8 mouse cellular contexts compared by ENCODE assay signal in genomic region chrX:7790309-7790708, GRCm38 (mm10). TPM values are rescaled to one million over a fixed set of nuclear protein-coding genes. Genes with fewer than 3 reads are reported as not detected.
A peak's percentile ranks its signal among the peaks of the same experiment; 100 is the strongest.
DNase-seq lines count a peak whose midpoint lies in the region; ATAC-seq and TF ChIP-seq lines count a peak whose summit lies in the region.

No protein-coding gene starts in this region.

- peak overlapping the region; percentile 55 for H3K4me3 ChIP-seq in heart, embryonic 11.5 days (ENCODE audit: low read depth, low read length)
- H3K4me3 ChIP-seq in erythroblast, embryonic 14.5 days (replicated peaks): peak overlapping the region; percentile 89
- peak overlapping the region; percentile 76 to 97 for H3K4me3 ChIP-seq in liver, embryonic 14.5 days (ENCODE audit: insufficient read depth in 1 of 2, low read depth in 2 of 2, low read length in 2 of 2)

- 26% methylated on average over 5 of the region's 5 CpGs for WGBS in heart, embryonic 11.5 days (ENCODE audit: insufficient replicate concordance)
- 13% methylated on average over 5 of the region's 5 CpGs for WGBS in liver, embryonic 14.5 days (ENCODE audit: insufficient replicate concordance)

- no peaks in the 10 kb centered on the region for H3K4me1 ChIP-seq in heart, embryonic 11.5 days (ENCODE audit: control insufficient read depth, insufficient read depth, low read length)
- H3K4me1 ChIP-seq in erythroblast, embryonic 14.5 days (ENCODE audit: control insufficient read depth): peaks cover 23% of the 10 kb centered on the region
- H3K4me1 ChIP-seq in liver, embryonic 14.5 days (replicated peaks; ENCODE audit: control insufficient read depth in 2 of 2, insufficient read depth in 2 of 2, low read length in 1 of 2): no peaks in the 10 kb centered on the region; a peak in 1 of 4 replicates

- intact Hi-C loops in heart, postnatal 10 days (cut with DNase I): loop anchor here (5.0 kb wide), 1 partner anchor 38 kb away; the partner anchor contains the start of gene Ccdc120

- no peak for TF ChIP-seq EP300 in liver, embryonic 14.5 days (IDR thresholded peaks at IDR 0.05; ENCODE audit: low read depth)

- H3K4me2 ChIP-seq in heart, embryonic 11.5 days: peak overlapping the region; percentile 67
- H3K4me2 ChIP-seq in liver, embryonic 14.5 days (ENCODE audit: low read depth): peak overlapping the region; percentile 76

- H3K36me3 ChIP-seq in heart, embryonic 11.5 days (ENCODE audit: control insufficient read depth, insufficient read depth, low read length): no peaks in the 10 kb centered on the region
- H3K36me3 ChIP-seq in erythroblast, embryonic 14.5 days (ENCODE audit: control insufficient read depth): peaks cover 40% of the 10 kb centered on the region
- H3K36me3 ChIP-seq in liver, embryonic 14.5 days (replicated peaks; ENCODE audit: control insufficient read depth, insufficient read depth, low read depth): no peaks in the 10 kb centered on the region

- H3K27ac ChIP-seq in heart, embryonic 11.5 days (ENCODE audit: low read depth, low read length): no peak overlapping the region
- H3K27ac ChIP-seq in liver, embryonic 14.5 days: peak overlapping the region; percentile 36

- ATAC-seq in heart, embryonic 11.5 days (replicated peaks; ENCODE audit: insufficient number of reproducible peaks, low FRiP score, low TSS enrichment): no peak
- peak; percentile 44; the same call in 1 of the 2 replicates for ATAC-seq in liver, embryonic 14.5 days (ENCODE audit: insufficient read depth)

- no peak for DNase-seq in heart, postnatal 10 days
- DNase-seq in CD4-positive helper T cell, adult 2 months (ENCODE audit: low read depth, low spot score): peak; percentile 20
- no peak for DNase-seq in liver, embryonic 14.5 days (ENCODE audit: low read depth in 3 of 3, low spot score in 3 of 3)
- no peak for DNase-seq in layer of hippocampus, adult 18-20 months (ENCODE audit: low spot score in 2 of 2)
- DNase-seq in thymus, postnatal 10 days (ENCODE audit: low spot score in 2 of 2): no peak
- no peak for DNase-seq in ovary, postnatal 10 days (ENCODE audit: low spot score)

- peak overlapping the region; percentile 60 for H3K9ac ChIP-seq in heart, embryonic 11.5 days (ENCODE audit: low read depth, low read length)
- peak overlapping the region; percentile 77 for H3K9ac ChIP-seq in liver, embryonic 14.5 days (replicated peaks)

- no peaks in the 10 kb centered on the region for H3K27me3 ChIP-seq in heart, embryonic 11.5 days (ENCODE audit: control insufficient read depth, insufficient read depth, low read length)
- H3K27me3 ChIP-seq in erythroblast, embryonic 14.5 days (ENCODE audit: control insufficient read depth): no peaks in the 10 kb centered on the region
- no peaks in the 10 kb centered on the region for H3K27me3 ChIP-seq in liver, embryonic 14.5 days (ENCODE audit: control insufficient read depth, insufficient read depth, low read length)

- no peak for TF ChIP-seq CTCF in liver, embryonic 14.5 days (IDR thresholded peaks at IDR 0.05; ENCODE audit: low read depth)

- H3K9me3 ChIP-seq in heart, embryonic 11.5 days (replicated peaks; ENCODE audit: control insufficient read depth, low read length): no peaks in the 10 kb centered on the region
- 0 out of 2 replicates have a peak, but pooled peaks cover 2% of the 10 kb centered on the region for H3K9me3 ChIP-seq in erythroblast, embryonic 14.5 days (ENCODE audit: control insufficient read depth, low read length)
- no peaks in the 10 kb centered on the region for H3K9me3 ChIP-seq in liver, embryonic 14.5 days (ENCODE audit: control insufficient read depth, low read length)

RNA-seq across cellular contexts. Expression of gene Gripap1, which starts 0.7 kb away (rescaled TPM):
- polyA plus RNA-seq in heart, embryonic 11.5 days (2014; fragmentation: Nextera tagmentation; extraction: Ambion mirVana): 26.5 and 26.8 TPM in 2 replicates
- total RNA-seq in heart, postnatal 10 days (2021): 10 to 100 TPM; 27.7 to 30.2 TPM
- polyA plus RNA-seq in erythroblast, embryonic 14.5 days (2012): 3.5 and 4.8 TPM in 2 replicates
- 23.3 and 31.3 TPM in 2 replicates for polyA plus RNA-seq in liver, embryonic 14.5 days (2012; rRNA removed)
- polyA plus RNA-seq in liver, embryonic 14.5 days (2014; fragmentation: Nextera tagmentation; extraction: Ambion mirVana): 17.7 and 19.7 TPM in 2 replicates
- total RNA-seq in layer of hippocampus, adult 18-20 months (2021): 100 to 1,000 TPM in 1 of 2 experiments, 10 to 100 TPM in 1; 95.3 to 105 TPM

RNA-seq across cellular contexts. Expression of gene Tfe3, which starts 27.9 kb away (rescaled TPM):
- 12.1 and 15.0 TPM in 2 replicates for polyA plus RNA-seq in heart, embryonic 11.5 days (2014; fragmentation: Nextera tagmentation; extraction: Ambion mirVana)
- total RNA-seq in heart, postnatal 10 days (2021): 10 to 100 TPM; 17.4 to 19.0 TPM
- 1.7 and 1.8 TPM in 2 replicates for polyA plus RNA-seq in erythroblast, embryonic 14.5 days (2012)
- polyA plus RNA-seq in liver, embryonic 14.5 days (2012; rRNA removed): 4.6 and 4.7 TPM in 2 replicates
- polyA plus RNA-seq in liver, embryonic 14.5 days (2014; fragmentation: Nextera tagmentation; extraction: Ambion mirVana): 5.7 and 7.3 TPM in 2 replicates
- total RNA-seq in layer of hippocampus, adult 18-20 months (2021): 10 to 100 TPM; 33.7 to 38.7 TPM

RNA-seq across cellular contexts. Expression of gene Kcnd1, which starts 31.8 kb away (rescaled TPM):
- 1.6 TPM in 2 replicates for polyA plus RNA-seq in heart, embryonic 11.5 days (2014; fragmentation: Nextera tagmentation; extraction: Ambion mirVana)
- total RNA-seq in heart, postnatal 10 days (2021): under 1 TPM; 0.79 to 0.94 TPM
- polyA plus RNA-seq in erythroblast, embryonic 14.5 days (2012): 0.03 TPM in 2 replicates
- 0.37 and 0.43 TPM in 2 replicates for polyA plus RNA-seq in liver, embryonic 14.5 days (2012; rRNA removed)
- polyA plus RNA-seq in liver, embryonic 14.5 days (2014; fragmentation: Nextera tagmentation; extraction: Ambion mirVana): 0.19 TPM in 2 replicates
- 1 to 10 TPM; 7.0 to 8.9 TPM for total RNA-seq in layer of hippocampus, adult 18-20 months (2021)

RNA-seq across cellular contexts. Expression of gene Ccdc120, which starts 39.6 kb away (rescaled TPM):
- 5.2 and 8.5 TPM in 2 replicates for polyA plus RNA-seq in heart, embryonic 11.5 days (2014; fragmentation: Nextera tagmentation; extraction: Ambion mirVana)
- total RNA-seq in heart, postnatal 10 days (2021): 1 to 10 TPM; 1.4 to 1.7 TPM
- 0.02 and 0.11 TPM in 2 replicates for polyA plus RNA-seq in erythroblast, embryonic 14.5 days (2012)
- 1.4 and 2.0 TPM in 2 replicates for polyA plus RNA-seq in liver, embryonic 14.5 days (2012; rRNA removed)
- polyA plus RNA-seq in liver, embryonic 14.5 days (2014; fragmentation: Nextera tagmentation; extraction: Ambion mirVana): 1.5 and 2.3 TPM in 2 replicates
- total RNA-seq in layer of hippocampus, adult 18-20 months (2021): 10 to 100 TPM; 17.6 to 21.5 TPM

RNA-seq across cellular contexts. Expression of gene Otud5, which starts 50.9 kb away (rescaled TPM):
- 22.9 and 23.7 TPM in 2 replicates for polyA plus RNA-seq in heart, embryonic 11.5 days (2014; fragmentation: Nextera tagmentation; extraction: Ambion mirVana)
- 10 to 100 TPM; 34.0 to 38.8 TPM for total RNA-seq in heart, postnatal 10 days (2021)
- 36.0 and 44.0 TPM in 2 replicates for polyA plus RNA-seq in erythroblast, embryonic 14.5 days (2012)
- 30.0 and 30.4 TPM in 2 replicates for polyA plus RNA-seq in liver, embryonic 14.5 days (2012; rRNA removed)
- polyA plus RNA-seq in liver, embryonic 14.5 days (2014; fragmentation: Nextera tagmentation; extraction: Ambion mirVana): 26.9 and 28.8 TPM in 2 replicates
- 10 to 100 TPM; 75.3 to 87.4 TPM for total RNA-seq in layer of hippocampus, adult 18-20 months (2021)
